Mouse (Mus musculus) C2C12 (cell line): ENCODE measurements at regions not wholly inside any gene's neighbourhood (a gene's known extent, or its start where the extent isn't known, plus 50 kb on each side); places are given as distances from the start of the nearest gene placed in this dataset.

Source experiments
- H3K27me3 ChIP-seq: one replicate; pipeline ENCODE4 v1.6.1; 2011; ENCODE audit not compliant: control insufficient read depth, insufficient read depth, insufficient read length
- H3K36me3 ChIP-seq: one replicate; pipeline ENCODE4 v1.6.1; 2011; ENCODE audit not compliant: control insufficient read depth, insufficient read depth
- H3K4me3 ChIP-seq: one replicate; pipeline ENCODE4 v1.5.1; 2011; ENCODE audit warnings: mild to moderate bottlenecking, control low read depth; ENCODE audit not compliant: poor library complexity, insufficient read depth, severe bottlenecking
- H3K79me2 ChIP-seq: one replicate; pipeline ENCODE4 v1.6.1; 2011; ENCODE audit not compliant: control insufficient read depth, insufficient read depth
- H3K79me3 ChIP-seq: one replicate; pipeline ENCODE4 v1.6.1; 2011; ENCODE audit warnings: low read depth, control low read depth
- H3ac ChIP-seq: one replicate; pipeline ENCODE3; 2011; ENCODE audit warnings: low read depth; ENCODE audit not compliant: control insufficient read depth, insufficient read length
- CEBPB ChIP-seq: IDR thresholded peaks from one replicate; pipeline ENCODE4 v1.6.1; 2011; ENCODE audit warnings: low read depth, mild to moderate bottlenecking, control low read depth, moderate library complexity
- CTCF ChIP-seq: IDR thresholded peaks from one replicate; pipeline ENCODE4 v1.5.1; 2011; ENCODE audit not compliant: control insufficient read depth, insufficient read depth, insufficient read length
- FOSL1 ChIP-seq: IDR thresholded peaks from one replicate; pipeline ENCODE4 v1.8.0; 2011; ENCODE audit warnings: mild to moderate bottlenecking, low read length; ENCODE audit not compliant: poor library complexity, insufficient read depth, severe bottlenecking
- MAX ChIP-seq: IDR thresholded peaks from one replicate; pipeline ENCODE4 v1.6.1; 2011; ENCODE audit warnings: mild to moderate bottlenecking, control low read depth
- MYOD1 ChIP-seq: IDR thresholded peaks from one replicate; pipeline ENCODE4 v1.6.1; 2011; ENCODE audit warnings: low read depth; ENCODE audit not compliant: control insufficient read depth, insufficient read length
- MYOG ChIP-seq: IDR thresholded peaks from one replicate; pipeline ENCODE4 v1.6.1; 2011; ENCODE audit not compliant: control insufficient read depth, insufficient read length; ENCODE audit errors: extremely low read depth
- USF1 ChIP-seq: IDR thresholded peaks from one replicate; pipeline ENCODE4 v1.6.1; 2011; ENCODE audit warnings: low read depth, mild to moderate bottlenecking, control low read depth, moderate library complexity

DNA sequence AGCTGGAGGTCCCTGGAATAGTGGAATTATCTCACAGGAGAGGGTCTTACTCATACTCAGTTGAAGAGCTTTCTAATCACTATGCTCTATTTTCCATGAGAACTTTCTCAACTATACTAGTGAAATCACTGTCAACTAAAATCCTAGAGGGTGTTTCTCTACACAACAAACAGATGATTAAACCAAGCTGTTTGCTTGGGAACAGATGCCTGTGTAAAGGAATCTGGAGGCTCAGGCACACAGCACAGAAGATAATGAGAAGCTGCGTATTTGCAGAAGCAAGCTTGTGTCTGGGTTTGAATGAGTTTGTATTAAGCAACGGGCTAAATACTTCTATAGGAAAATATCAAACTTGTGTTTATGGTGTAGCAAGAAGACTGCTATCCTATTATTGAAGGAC lies 202.9 kb upstream of the Myo3a start:
- Histone ChIP-seq H3K27me3 (no peaks in the 10 kb centered on the region), H3K36me3 (no peaks in the 10 kb centered on the region), H3K79me3 (no peaks in the 10 kb centered on the region), H3ac (no peak overlapping the region), H3K4me3 (no peak overlapping the region), H3K79me2 (no peaks in the 10 kb centered on the region)
- no peak for TF ChIP-seq FOSL1
- no peak for TF ChIP-seq MYOD1
- no peak for TF ChIP-seq USF1
- TF ChIP-seq MYOG = no peak
- no peak for TF ChIP-seq CTCF
- no peak for TF ChIP-seq MAX
- no peak for TF ChIP-seq CEBPB

DNA sequence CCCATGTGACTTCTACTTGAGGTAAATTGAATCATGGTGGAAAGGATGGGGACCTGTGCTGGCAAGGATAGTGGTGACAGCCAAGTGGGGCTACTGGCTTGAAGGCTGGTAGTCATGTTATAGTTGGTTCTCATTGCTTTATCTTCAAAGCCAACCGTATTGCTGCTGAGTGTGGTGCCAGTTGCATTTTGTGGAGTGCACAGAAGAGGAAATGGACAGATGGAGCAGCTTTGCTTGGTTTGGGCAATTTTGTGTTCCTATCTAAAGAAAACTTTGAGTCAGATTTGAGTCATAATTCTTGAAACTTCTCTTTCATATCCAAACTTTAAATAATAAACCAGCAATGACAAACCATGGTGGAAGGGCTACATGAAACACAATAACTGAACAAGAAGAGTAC lies 200.5 kb upstream of the Myo3a start:
- Histone ChIP-seq H3ac (no peak overlapping the region), H3K79me2 (no peaks in the 10 kb centered on the region), H3K27me3 (no peaks in the 10 kb centered on the region), H3K79me3 (no peaks in the 10 kb centered on the region), H3K4me3 (no peak overlapping the region), H3K36me3 (no peaks in the 10 kb centered on the region)
- TF ChIP-seq MAX = no peak
- TF ChIP-seq USF1 = no peak
- TF ChIP-seq CEBPB = no peak
- TF ChIP-seq MYOD1 = no peak
- TF ChIP-seq MYOG = no peak
- no peak for TF ChIP-seq FOSL1
- no peak for TF ChIP-seq CTCF

DNA sequence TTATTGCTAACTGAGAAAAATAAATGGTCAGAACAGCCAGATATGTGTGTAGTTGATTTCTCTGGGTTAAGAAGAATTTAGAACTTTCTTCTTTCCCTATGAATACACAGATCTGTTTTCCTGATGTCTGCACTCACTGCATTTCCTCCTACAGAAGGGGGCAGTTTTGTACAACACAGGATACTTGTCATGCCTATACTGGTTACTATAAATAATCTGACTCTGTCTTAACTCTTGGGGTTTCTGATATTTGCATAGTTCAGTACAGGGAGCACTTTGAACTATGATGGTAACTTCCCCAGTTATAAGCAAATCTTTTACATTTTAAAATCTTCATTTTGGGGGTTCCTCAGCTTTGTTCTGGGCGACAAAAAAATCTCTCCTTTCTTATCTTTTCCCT lies 198.7 kb upstream of the Myo3a start:
- H3K27me3 ChIP-seq = no peaks in the 10 kb centered on the region
- no peak for TF ChIP-seq CTCF
- no peak for TF ChIP-seq MYOG
- TF ChIP-seq USF1 = no peak
- no peak overlapping the region for H3K4me3 ChIP-seq
- no peaks in the 10 kb centered on the region for H3K79me3 ChIP-seq
- no peak overlapping the region for H3ac ChIP-seq
- H3K36me3 ChIP-seq = no peaks in the 10 kb centered on the region
- no peaks in the 10 kb centered on the region for H3K79me2 ChIP-seq

DNA sequence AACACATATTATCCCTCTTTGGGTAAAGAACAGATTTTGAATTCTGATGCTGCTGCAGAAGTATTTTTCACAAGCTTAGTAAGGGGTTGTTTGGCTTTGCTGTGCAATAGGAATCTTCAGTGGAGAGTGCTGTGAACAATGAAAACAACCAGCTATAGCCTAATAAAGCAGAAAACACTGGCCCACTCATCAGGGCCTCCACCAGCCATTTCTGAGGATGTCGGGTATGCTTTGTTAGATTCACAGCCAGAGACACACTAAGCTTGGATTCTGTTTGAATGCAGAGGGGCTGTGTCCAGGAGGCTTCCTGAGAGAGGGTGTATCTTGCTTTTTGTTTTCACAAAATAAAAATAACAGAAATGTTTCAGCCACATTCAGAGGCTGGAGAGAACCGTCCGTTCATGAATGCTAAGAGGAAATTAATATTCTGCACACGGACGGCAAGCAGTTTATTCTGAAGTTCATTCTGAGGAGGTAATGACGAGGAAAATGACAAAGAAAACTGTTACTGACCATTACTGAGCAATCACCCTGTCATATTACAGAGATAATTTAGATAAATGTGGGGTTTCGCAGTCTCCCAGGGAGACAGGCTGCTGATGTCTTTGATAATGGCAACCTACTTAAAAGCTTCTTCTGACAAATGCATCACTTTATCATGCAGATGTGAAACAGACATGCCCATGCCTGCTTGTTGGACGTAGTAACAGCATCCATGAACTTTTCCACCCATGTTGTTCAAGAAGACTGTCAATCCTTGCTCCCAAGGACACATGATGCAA lies 198.1 kb upstream of the Myo3a start:
- no peaks in the 10 kb centered on the region for H3K36me3 ChIP-seq
- H3K79me2 ChIP-seq = no peaks in the 10 kb centered on the region
- H3K4me3 ChIP-seq = no peak overlapping the region
- TF ChIP-seq MYOG (no peak), MAX (no peak), CEBPB (no peak), CTCF (no peak), MYOD1 (no peak), USF1 (no peak), FOSL1 (no peak)
- no peaks in the 10 kb centered on the region for H3K79me3 ChIP-seq
- H3K27me3 ChIP-seq = no peaks in the 10 kb centered on the region
- H3ac ChIP-seq = no peak overlapping the region

DNA sequence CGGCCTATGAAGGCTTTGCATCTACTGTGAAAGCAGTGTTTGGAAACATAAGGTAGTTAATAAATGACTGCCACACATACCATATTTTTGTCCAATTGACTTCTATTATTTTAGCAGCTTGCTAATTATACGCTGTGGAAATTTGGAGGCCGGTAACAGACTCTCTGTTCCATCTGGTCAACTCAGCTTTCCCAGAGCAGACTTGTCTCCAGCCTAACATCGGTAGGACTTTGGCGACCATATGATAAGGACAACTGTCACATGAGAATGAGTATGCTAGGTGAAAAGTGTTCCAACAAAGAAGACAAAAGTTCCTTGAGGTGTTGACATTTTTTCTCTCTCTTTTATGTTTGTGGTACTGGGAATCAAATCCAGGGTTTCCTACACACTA lies 197.5 kb upstream of the Myo3a start:
- Histone ChIP-seq H3K36me3 (no peaks in the 10 kb centered on the region), H3K4me3 (no peak overlapping the region)

DNA sequence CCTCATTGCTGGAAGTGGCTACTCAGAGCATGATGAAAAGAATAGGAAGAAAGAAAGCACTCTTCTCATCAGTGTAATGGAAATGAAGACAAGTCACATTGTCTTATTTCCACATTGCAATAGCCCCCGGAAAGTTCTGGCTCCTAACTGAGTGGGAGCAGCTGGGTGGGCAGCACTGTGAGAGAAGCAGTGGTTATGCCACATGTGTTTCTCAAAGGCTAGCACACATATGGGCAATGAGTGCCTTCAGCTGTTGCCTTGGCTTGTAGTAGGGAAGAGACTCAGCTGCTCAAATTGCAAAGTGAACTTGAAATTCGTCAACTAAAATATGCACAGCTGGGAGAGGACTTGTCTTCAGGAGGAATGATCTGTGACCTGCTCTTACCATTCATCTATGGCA lies 190.5 kb upstream of the Myo3a start:
- no peak for TF ChIP-seq MYOG
- no peak for TF ChIP-seq CEBPB
- no peak for TF ChIP-seq MYOD1
- TF ChIP-seq FOSL1 = no peak
- no peak for TF ChIP-seq USF1
- no peak for TF ChIP-seq CTCF
- TF ChIP-seq MAX = no peak
- Histone ChIP-seq H3ac (no peak overlapping the region), H3K79me2 (no peaks in the 10 kb centered on the region), H3K79me3 (no peaks in the 10 kb centered on the region), H3K27me3 (no peaks in the 10 kb centered on the region), H3K36me3 (no peaks in the 10 kb centered on the region), H3K4me3 (no peak overlapping the region)

More for the DNA sequence above, 197.5 kb upstream of the Myo3a start:
- Histone ChIP-seq H3K79me2 (no peaks in the 10 kb centered on the region), H3K79me3 (no peaks in the 10 kb centered on the region), H3K27me3 (no peaks in the 10 kb centered on the region), H3ac (no peak overlapping the region)
- TF ChIP-seq MYOG = no peak
- no peak for TF ChIP-seq MAX
- no peak for TF ChIP-seq USF1
- no peak for TF ChIP-seq CEBPB
- TF ChIP-seq CTCF = no peak
- no peak for TF ChIP-seq FOSL1
- TF ChIP-seq MYOD1 = no peak
